Mouse (Mus musculus): Measurements from ENCODE around the gene Coil. TPM values are rescaled to one million over a fixed set of nuclear protein-coding genes. Genes with fewer than 3 reads are reported as not detected.

Coil gene
- 2.7 and 7.2 TPM in 2 replicates for polyA plus RNA-seq (2011; ENCODE audit: insufficient read depth, insufficient read length, low replicate concordance, missing spikeins)

- Histone ChIP-seq H3K4me3 (replicated peaks; ENCODE audit: control insufficient read depth, low read depth, low read length) (no peak within 1 kb of the TSS), H3K4me1 (ENCODE audit: control insufficient read depth, insufficient read depth, low read length) (peaks cover 3% of the 10 kb centered on the region), H3K27ac (ENCODE audit: control insufficient read depth, insufficient read depth, low read depth, low read length, poor library complexity) (no peak within 1 kb of the TSS)
- TF ChIP-seq POLR2A (IDR thresholded peaks at IDR 0.05; ENCODE audit: borderline replicate concordance, control insufficient read depth, low read depth, low read length) (no peak), CTCF (IDR thresholded peaks at IDR 0.05; ENCODE audit: control insufficient read depth, insufficient read depth, low read length) (no peak)
- 24% methylated on average over 2 of the region's 2 CpGs for WGBS
Measured at GRCm38 (mm10) chr11:88970202-88970732, at the start of gene Coil. Gene Coil, plus strand, starts transcription at chr11:88970252.

DNA sequence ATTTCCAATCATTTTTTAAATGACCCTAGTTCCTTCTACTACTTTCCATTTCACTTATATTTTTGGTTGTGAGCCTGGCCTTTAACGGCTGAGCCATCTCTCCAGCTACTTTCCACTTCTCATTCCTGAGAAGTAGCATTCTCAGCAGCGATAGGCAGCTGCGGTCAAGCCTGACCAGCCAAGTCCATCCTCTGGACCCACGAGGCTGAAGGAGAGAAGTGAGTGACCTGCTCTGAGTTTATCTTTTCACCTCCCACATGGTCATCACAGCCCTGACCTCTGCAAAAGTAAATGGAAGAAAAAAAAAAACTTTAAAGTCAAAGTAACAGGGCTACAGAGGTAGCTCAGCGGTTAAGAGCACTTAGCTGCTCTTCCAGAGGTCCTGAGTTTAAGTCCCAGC is 43.5 kb upstream of the Coil start:
- 78% methylated on average over 5 of the region's 5 CpGs for WGBS
- TF ChIP-seq CTCF (IDR thresholded peaks at IDR 0.05; ENCODE audit: control insufficient read depth, insufficient read depth, low read length) (no peak), POLR2A (IDR thresholded peaks at IDR 0.05; ENCODE audit: borderline replicate concordance, control insufficient read depth, low read depth, low read length) (no peak)
- H3K27ac ChIP-seq (ENCODE audit: control insufficient read depth, insufficient read depth, low read depth, low read length, poor library complexity): no peak overlapping the region
- no peak overlapping the region for H3K4me3 ChIP-seq (replicated peaks; ENCODE audit: control insufficient read depth, low read depth, low read length)
- H3K4me1 ChIP-seq (ENCODE audit: control insufficient read depth, insufficient read depth, low read length): no peaks in the 10 kb centered on the region

- Histone ChIP-seq H3K4me3 (replicated peaks; ENCODE audit: control insufficient read depth, low read depth, low read length) (no peak overlapping the region), H3K4me1 (ENCODE audit: control insufficient read depth, insufficient read depth, low read length) (no peaks in the 10 kb centered on the region), H3K27ac (ENCODE audit: control insufficient read depth, insufficient read depth, low read depth, low read length, poor library complexity) (no peak overlapping the region)
- 89% methylated on average over 14 of the region's 14 CpGs for WGBS
- TF ChIP-seq POLR2A (IDR thresholded peaks at IDR 0.05; ENCODE audit: borderline replicate concordance, control insufficient read depth, low read depth, low read length): no peak
- no peak for TF ChIP-seq CTCF (IDR thresholded peaks at IDR 0.05; ENCODE audit: control insufficient read depth, insufficient read depth, low read length)
Measured at GRCm38 (mm10) chr11:88931692-88932530, 38.1 kb upstream of the Coil start.

- no peaks in the 10 kb centered on the region for H3K4me1 ChIP-seq (ENCODE audit: control insufficient read depth, insufficient read depth, low read length)
- no peak overlapping the region for H3K27ac ChIP-seq (ENCODE audit: control insufficient read depth, insufficient read depth, low read depth, low read length, poor library complexity)
- TF ChIP-seq POLR2A (IDR thresholded peaks at IDR 0.05; ENCODE audit: borderline replicate concordance, control insufficient read depth, low read depth, low read length) (no peak), CTCF (IDR thresholded peaks at IDR 0.05; ENCODE audit: control insufficient read depth, insufficient read depth, low read length) (no peak)
- WGBS: 93% methylated on average over 9 of the region's 9 CpGs
- H3K4me3 ChIP-seq (replicated peaks; ENCODE audit: control insufficient read depth, low read depth, low read length): no peak overlapping the region
Measured at GRCm38 (mm10) chr11:88933030-88933429, 37.0 kb upstream of the Coil start.

DNA sequence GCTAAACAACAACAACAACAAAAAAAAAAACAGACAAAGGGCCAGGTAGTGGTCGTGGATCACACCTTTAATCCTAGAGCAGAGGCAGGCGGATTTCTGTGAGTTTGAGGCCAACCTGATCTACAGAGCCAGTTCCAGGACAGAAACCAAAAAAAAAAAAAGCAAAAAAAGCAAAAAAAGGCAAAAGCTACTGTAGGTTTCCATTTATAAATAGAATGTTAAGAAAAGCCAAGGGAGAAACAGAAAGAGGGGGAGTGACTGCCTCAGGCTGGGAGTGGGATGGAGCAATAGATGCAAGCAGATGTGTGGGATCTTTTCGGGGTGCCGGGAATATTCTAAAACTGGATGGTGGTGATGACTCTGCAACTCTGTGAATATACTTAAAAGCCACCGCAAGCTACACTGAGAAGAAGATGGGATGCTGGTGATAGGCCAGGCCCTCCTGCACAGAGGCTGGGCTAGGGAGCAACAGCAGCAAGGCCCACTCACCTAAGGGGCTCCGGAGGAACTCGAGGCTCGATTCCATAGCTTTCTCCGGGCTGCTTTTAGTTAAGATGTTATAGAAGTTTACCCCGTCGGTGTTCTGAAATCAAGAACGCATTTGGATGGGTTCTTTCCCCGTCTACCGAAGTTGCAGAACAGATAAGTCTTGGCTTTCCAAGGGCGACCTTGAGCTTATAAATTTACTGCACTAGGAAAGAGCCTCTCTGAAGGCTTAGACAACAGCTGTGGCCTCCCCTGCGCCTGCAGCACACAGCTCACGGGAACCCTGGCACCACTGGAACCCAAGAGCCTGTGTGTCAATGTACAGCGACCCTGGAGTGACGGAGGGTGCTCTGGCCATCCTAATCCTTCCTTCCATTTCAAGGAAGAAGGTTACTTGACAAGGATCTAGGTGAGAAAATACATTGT is 35.7 kb upstream of the Coil start:
- 84% methylated on average over 19 of the region's 19 CpGs for WGBS
- TF ChIP-seq CTCF (IDR thresholded peaks at IDR 0.05; ENCODE audit: control insufficient read depth, insufficient read depth, low read length) (no peak), POLR2A (IDR thresholded peaks at IDR 0.05; ENCODE audit: borderline replicate concordance, control insufficient read depth, low read depth, low read length) (no peak)
- Histone ChIP-seq H3K4me3 (replicated peaks; ENCODE audit: control insufficient read depth, low read depth, low read length) (no peak overlapping the region), H3K4me1 (ENCODE audit: control insufficient read depth, insufficient read depth, low read length) (no peaks in the 10 kb centered on the region), H3K27ac (ENCODE audit: control insufficient read depth, insufficient read depth, low read depth, low read length, poor library complexity) (no peak overlapping the region)

DNA sequence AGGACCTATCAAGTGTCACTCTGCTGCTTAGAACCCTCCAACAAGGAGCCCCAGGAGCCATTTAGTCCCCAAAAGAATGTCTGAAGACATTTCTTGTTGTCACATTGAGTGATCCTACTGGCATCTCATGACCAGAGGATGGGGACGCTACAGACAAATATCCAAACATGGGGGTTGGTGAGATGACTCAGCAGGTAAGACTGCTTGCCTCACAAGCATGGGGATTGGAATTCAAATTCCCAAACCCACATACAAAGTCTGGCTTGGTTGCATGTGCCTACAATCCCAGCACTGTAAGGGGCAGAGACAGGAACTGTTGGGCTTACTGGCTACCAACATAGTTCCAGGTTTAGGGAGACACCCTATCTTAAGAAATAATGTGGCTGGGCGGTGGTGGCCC is 32.2 kb upstream of the Coil start:
- TF ChIP-seq CTCF (IDR thresholded peaks at IDR 0.05; ENCODE audit: control insufficient read depth, insufficient read depth, low read length): no peak
- no peak for TF ChIP-seq POLR2A (IDR thresholded peaks at IDR 0.05; ENCODE audit: borderline replicate concordance, control insufficient read depth, low read depth, low read length)
- whole genome bisulfite sequencing: 88% methylated on average over 2 of the region's 2 CpGs
- H3K4me3 ChIP-seq (replicated peaks; ENCODE audit: control insufficient read depth, low read depth, low read length): no peak overlapping the region
- no peaks in the 10 kb centered on the region for H3K4me1 ChIP-seq (ENCODE audit: control insufficient read depth, insufficient read depth, low read length)
- no peak overlapping the region for H3K27ac ChIP-seq (ENCODE audit: control insufficient read depth, insufficient read depth, low read depth, low read length, poor library complexity)

DNA sequence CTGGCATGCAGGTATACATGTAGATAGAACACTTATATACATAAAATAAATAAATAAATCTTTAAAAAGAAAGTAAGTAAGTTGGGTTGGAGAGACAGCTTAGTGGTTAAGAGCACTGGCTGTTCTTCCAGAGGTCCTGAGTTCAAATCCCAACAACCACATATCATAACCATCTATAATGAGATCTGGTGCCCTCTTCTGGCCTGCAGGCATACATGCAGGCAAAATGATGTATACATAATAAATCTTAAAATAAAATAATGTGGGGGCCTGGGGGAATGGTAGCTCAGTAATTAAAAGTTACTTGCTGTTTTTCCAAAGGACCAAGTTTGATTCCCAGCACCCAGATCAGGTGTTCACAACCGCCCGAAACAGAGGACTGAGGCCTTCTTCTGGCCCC is 31.3 kb upstream of the Coil start:
- WGBS: 88% methylated on average over 2 of the region's 2 CpGs
- no peak overlapping the region for H3K27ac ChIP-seq (ENCODE audit: control insufficient read depth, insufficient read depth, low read depth, low read length, poor library complexity)
- TF ChIP-seq POLR2A (IDR thresholded peaks at IDR 0.05; ENCODE audit: borderline replicate concordance, control insufficient read depth, low read depth, low read length) (no peak), CTCF (IDR thresholded peaks at IDR 0.05; ENCODE audit: control insufficient read depth, insufficient read depth, low read length) (no peak)
- no peaks in the 10 kb centered on the region for H3K4me1 ChIP-seq (ENCODE audit: control insufficient read depth, insufficient read depth, low read length)
- no peak overlapping the region for H3K4me3 ChIP-seq (replicated peaks; ENCODE audit: control insufficient read depth, low read depth, low read length)

DNA sequence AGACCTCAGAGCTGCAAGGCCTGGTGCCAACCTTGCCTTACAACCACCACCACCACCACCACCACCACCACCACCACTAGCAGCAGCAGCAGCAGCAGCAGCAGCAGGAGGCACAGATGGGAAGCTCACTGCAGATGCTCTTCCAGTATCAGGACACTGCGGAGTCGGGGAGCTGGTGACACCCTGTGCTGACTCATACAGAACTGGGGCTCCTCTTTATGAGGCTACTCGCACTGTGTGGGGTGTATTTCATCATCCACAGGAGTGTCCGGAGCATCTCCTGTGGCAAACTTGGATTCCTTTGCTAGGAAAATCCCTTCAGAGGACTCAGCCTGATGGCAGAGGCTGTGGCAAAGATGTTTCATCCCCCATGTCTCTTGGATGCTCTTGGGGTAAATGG is 30.4 kb upstream of the Coil start:
- WGBS: 83% methylated on average over 4 of the region's 4 CpGs
- no peak overlapping the region for H3K4me3 ChIP-seq (replicated peaks; ENCODE audit: control insufficient read depth, low read depth, low read length)
- H3K4me1 ChIP-seq (ENCODE audit: control insufficient read depth, insufficient read depth, low read length): no peaks in the 10 kb centered on the region
- TF ChIP-seq POLR2A (IDR thresholded peaks at IDR 0.05; ENCODE audit: borderline replicate concordance, control insufficient read depth, low read depth, low read length): no peak
- no peak for TF ChIP-seq CTCF (IDR thresholded peaks at IDR 0.05; ENCODE audit: control insufficient read depth, insufficient read depth, low read length)
- H3K27ac ChIP-seq (ENCODE audit: control insufficient read depth, insufficient read depth, low read depth, low read length, poor library complexity): no peak overlapping the region

All from bone marrow, adult 2 months (tissue).